Mouse (Mus musculus) hindbrain, embryonic 16.5 days (tissue): ENCODE results near the gene Kit. TPM values are rescaled to one million over a fixed set of nuclear protein-coding genes. Genes with fewer than 3 reads are reported as not detected.

Experiments used
- ATAC-seq: fragments of 200-750 bp; cut with Nextera tagmentation; 2 replicates; pipeline ENCODE4 v1.8.0; 2017; ENCODE audit warnings: moderate TSS enrichment, moderate library complexity
- H3K27ac ChIP-seq: fragments of 300-500 bp; sonication (generic); 2 replicates; pipeline ENCODE4 v1.5.1; 2014; ENCODE audit warnings: low read depth, mild to moderate bottlenecking, control low read depth, low read length, moderate library complexity
- H3K27me3 ChIP-seq: fragments of 300-500 bp; sonication (generic); replicated peaks from 2 replicates; pipeline ENCODE4 v1.6.1; 2014; ENCODE audit warnings: low read length; ENCODE audit not compliant: control insufficient read depth, insufficient read depth
- H3K36me3 ChIP-seq: fragments of 300-500 bp; sonication (generic); 2 replicates; pipeline ENCODE4 v1.6.1; 2014; ENCODE audit warnings: mild to moderate bottlenecking, low read length, moderate library complexity, mixed read lengths; ENCODE audit not compliant: control insufficient read depth, insufficient read depth
- H3K4me1 ChIP-seq: fragments of 300-500 bp; sonication (generic); 2 replicates; pipeline ENCODE4 v1.6.1; 2014; ENCODE audit warnings: low read depth, low read length; ENCODE audit not compliant: control insufficient read depth, insufficient read depth
- H3K4me2 ChIP-seq: fragments of 300-500 bp; sonication (generic); 2 replicates; pipeline ENCODE4 v1.6.1; 2014; ENCODE audit warnings: mild to moderate bottlenecking, low read length, control low read depth, moderate library complexity
- H3K4me3 ChIP-seq: fragments of 300-500 bp; sonication (generic); 2 replicates; pipeline ENCODE4 v1.5.1; 2014; ENCODE audit warnings: mild to moderate bottlenecking, low read length, control low read depth, moderate library complexity
- H3K9ac ChIP-seq: fragments of 300-500 bp; sonication (generic); 2 replicates; pipeline ENCODE4 v1.6.1; 2014; ENCODE audit warnings: low read depth, mild to moderate bottlenecking, control low read depth, low read length, moderate library complexity
- H3K9me3 ChIP-seq: fragments of 300-500 bp; sonication (generic); 2 replicates; pipeline ENCODE4 v1.6.1; 2014; ENCODE audit warnings: mild to moderate bottlenecking, low read length, moderate library complexity; ENCODE audit not compliant: control insufficient read depth
- WGBS: fragments of 180-500 bp; shearing (Covaris S2); extraction: QIAGEN DNeasy Blood & Tissue Kit; methylation state at CpG from one replicate; pipeline ENCODE4 v1.1.7; 2014; 5-methylcytosine and 5-hydroxymethylcytosine counted together
- polyA plus RNA-seq: library from polyadenylated mRNA; unstranded; fragments of >200 nt; fragmentation: Nextera tagmentation; extraction: Ambion mirVana; gene quantifications from 2 replicates; pipeline ENCODE4 v1.2.1, GENCODE M21; 2015

Kit gene
- polyA plus RNA-seq, 1 experiment from 2014 or later = 52.2 TPM

- ATAC-seq = no peak
- no peak overlapping the region for H3K9ac ChIP-seq
These were observed 127.4 kb downstream of the Kit start for GRCm38 (mm10) chr5:75702080-75702479.

GRCm38 (mm10) chr5:75704584-75705175, 130.0 kb downstream of the Kit start:
- no peak for ATAC-seq
- Histone ChIP-seq H3K4me2 (no peak overlapping the region), H3K9me3 (no peaks in the 10 kb centered on the region), H3K27me3 (no peaks in the 10 kb centered on the region), H3K4me3 (no peak overlapping the region), H3K27ac (no peak overlapping the region), H3K4me1 (no peaks in the 10 kb centered on the region), H3K36me3 (no peaks in the 10 kb centered on the region), H3K9ac (no peak overlapping the region)
- 85% methylated on average over 7 of the region's 7 CpGs for WGBS

More at GRCm38 (mm10) chr5:75702080-75702479, 127.4 kb downstream of the Kit start:
- no peak overlapping the region for H3K4me3 ChIP-seq
- H3K27me3 ChIP-seq = no peaks in the 10 kb centered on the region
- no peak overlapping the region for H3K4me2 ChIP-seq
- H3K27ac ChIP-seq = no peak overlapping the region
- H3K36me3 ChIP-seq = no peaks in the 10 kb centered on the region
- no peaks in the 10 kb centered on the region for H3K9me3 ChIP-seq
- 89% methylated on average over 8 of the region's 8 CpGs for WGBS
- no peaks in the 10 kb centered on the region; the same call in none of the 2 replicates for H3K4me1 ChIP-seq

- Histone ChIP-seq H3K4me1 (no peaks in the 10 kb centered on the region), H3K9ac (no peak overlapping the region), H3K27me3 (no peaks in the 10 kb centered on the region), H3K27ac (no peak overlapping the region), H3K9me3 (no peaks in the 10 kb centered on the region), H3K36me3 (no peaks in the 10 kb centered on the region), H3K4me2 (no peak overlapping the region), H3K4me3 (no peak overlapping the region)
- 100% methylated on average over 1 of the region's 1 CpGs for WGBS
- no peak for ATAC-seq
These were observed 130.7 kb downstream of the Kit start for GRCm38 (mm10) chr5:75705421-75705820.
